Mouse (Mus musculus) CD8-positive naive resting alpha-beta T cell, adult 57 days (primary cell): ENCODE data around the gene Gm49601. TPM values are rescaled to one million over a fixed set of nuclear protein-coding genes. Genes with fewer than 3 reads are reported as not detected.

Experiments used
- total RNA-seq: library from RNA; stranded (reverse); gene quantifications from one replicate; pipeline ENCODE4 v1.2.4, GENCODE M21; 2023

The Gm49601 gene
- not detected for total RNA-seq

GRCm38 (mm10) chr16:18626376-18626878 lies at the start of gene Gm49601:
TSS of gene Gm49601 (minus strand) at chr16:18626427.

GRCm38 (mm10) chr16:18629390-18630231 lies 3.4 kb upstream of the Gm49601 start, which contains the start of gene Sept5:
TSS of gene Sept5 (minus strand) at chr16:18629954.

GRCm38 (mm10) chr16:18622019-18622418 lies 4.2 kb downstream of the Gm49601 start, which contains the start of gene Gp1bb:
TSS of gene Gp1bb (minus strand) at chr16:18622403.

GRCm38 (mm10) chr16:18589804-18590790 lies 36.1 kb downstream of the Gm49601 start, which contains the start of gene Tbx1:
TSS of gene Tbx1 (minus strand) at chr16:18590671.

Other genes starting within 250 kb of the Gm49601 start
- 12.6 TPM for gene Txnrd2, start 200.0 kb downstream of the Gm49601 start, total RNA-seq
- gene Comt, start 199.6 kb downstream of the Gm49601 start, total RNA-seq, result 8.2 TPM
- 9.3 TPM for gene Gnb1l, start 127.7 kb downstream of the Gm49601 start, total RNA-seq
- gene Rtl10, start 127.5 kb downstream of the Gm49601 start, total RNA-seq, result 7.4 TPM
- not detected for gene Tbx1, start 35.8 kb downstream of the Gm49601 start, total RNA-seq
- 0.49 TPM for gene Gp1bb, start 4.0 kb downstream of the Gm49601 start, total RNA-seq
- gene Sept5, start 3.5 kb upstream of the Gm49601 start, total RNA-seq, result not detected
- gene Cldn5, start 150.4 kb upstream of the Gm49601 start, total RNA-seq, result not detected
- 116 TPM for gene Ufd1, start 185.4 kb upstream of the Gm49601 start, total RNA-seq
- gene Cdc45, start 185.6 kb upstream of the Gm49601 start, total RNA-seq, result 3.1 TPM
- 48.5 TPM for gene 2510002D24Rik, start 210.2 kb upstream of the Gm49601 start, total RNA-seq
- 3.9 TPM for gene Gm28539, start 210.2 kb upstream of the Gm49601 start, total RNA-seq